Mouse (Mus musculus) right cerebral cortex, postnatal 4 days (tissue): ENCODE measurements around the gene Wasf1.
A peak's percentile ranks its signal among the peaks of the same experiment; 100 is the strongest.

Experiments used
- DNase-seq: peaks from one replicate; pipeline ENCODE4 v3.0.0-alpha.2; 2022

Wasf1 gene

GRCm38 (mm10) chr10:40895765-40896164, 12.5 kb downstream of the Wasf1 start:
- DNase-seq = no peak

- no peak for DNase-seq
Observed at GRCm38 (mm10) chr10:40896656-40897055, 13.4 kb downstream of the Wasf1 start.

GRCm38 (mm10) chr10:40901786-40902185, 18.5 kb downstream of the Wasf1 start:
- DNase-seq = no peak

- no peak for DNase-seq
Observed at GRCm38 (mm10) chr10:40906131-40906530, 22.9 kb downstream of the Wasf1 start.

- no peak for DNase-seq
Observed at GRCm38 (mm10) chr10:40906802-40907201, 23.5 kb downstream of the Wasf1 start.

GRCm38 (mm10) chr10:40908580-40908979, 25.3 kb downstream of the Wasf1 start:
- no peak for DNase-seq

GRCm38 (mm10) chr10:40910811-40911210, 27.5 kb downstream of the Wasf1 start:
- DNase-seq = no peak

GRCm38 (mm10) chr10:40915240-40915639, 32.0 kb downstream of the Wasf1 start:
- no peak for DNase-seq

GRCm38 (mm10) chr10:40918669-40919440, 35.6 kb downstream of the Wasf1 start:
- no peak for DNase-seq

GRCm38 (mm10) chr10:40919464-40919863, 36.2 kb downstream of the Wasf1 start:
- no peak for DNase-seq

GRCm38 (mm10) chr10:40932995-40933394, 49.7 kb downstream of the Wasf1 start:
- no peak for DNase-seq

- DNase-seq = no peak
Observed at GRCm38 (mm10) chr10:40936160-40936726, 53.0 kb downstream of the Wasf1 start.

- DNase-seq = no peak
Observed at GRCm38 (mm10) chr10:40937569-40937968, 54.3 kb downstream of the Wasf1 start.

GRCm38 (mm10) chr10:40942688-40943087, 59.4 kb downstream of the Wasf1 start:
- DNase-seq = no peak

- DNase-seq = no peak
Observed at GRCm38 (mm10) chr10:40950176-40950575, 66.9 kb downstream of the Wasf1 start.

- DNase-seq = no peak
Observed at GRCm38 (mm10) chr10:40956206-40956605, 72.9 kb downstream of the Wasf1 start.

GRCm38 (mm10) chr10:40961365-40961764, 78.1 kb downstream of the Wasf1 start:
- no peak for DNase-seq

GRCm38 (mm10) chr10:40962008-40962407, 78.7 kb downstream of the Wasf1 start:
- DNase-seq = no peak

- DNase-seq = no peak
Observed at GRCm38 (mm10) chr10:40964546-40964945, 81.3 kb downstream of the Wasf1 start.

GRCm38 (mm10) chr10:40968551-40968950, 85.3 kb downstream of the Wasf1 start:
- DNase-seq = no peak

GRCm38 (mm10) chr10:40969372-40970033, 86.2 kb downstream of the Wasf1 start:
- DNase-seq = peak; percentile 71

GRCm38 (mm10) chr10:40970601-40971245, 87.4 kb downstream of the Wasf1 start:
- no peak for DNase-seq

GRCm38 (mm10) chr10:40971256-40971655, 88.0 kb downstream of the Wasf1 start:
- no peak for DNase-seq

GRCm38 (mm10) chr10:40983761-40984160, 100.5 kb downstream of the Wasf1 start:
- DNase-seq = no peak
